9 mouse cellular contexts compared by ENCODE assay signal in genomic region chr10:83914401-83915132, GRCm38 (mm10).
A peak's percentile ranks its signal among the peaks of the same experiment; 100 is the strongest.
DNase-seq lines count a peak whose midpoint lies in the region; ATAC-seq lines count a peak whose summit lies in the region.
"Had no signal": no experiment of that assay in that cellular context is flagged by ENCODE, and none has a peak within 500 bp of the region (broad histone marks: within the 10 kb centered on the region; RNA-seq: fewer than 3 reads in every experiment).

No protein-coding gene starts in this region.

- 0 out of 2 replicates have a peak overlapping the region, but pooled peaks have one; percentile 26 for H3K9ac ChIP-seq in neural tube, embryonic 13.5 days
- H3K9ac ChIP-seq in intestine, embryonic 15.5 days, result no peak overlapping the region
- H3K9ac ChIP-seq: heart, embryonic 12.5 days had no signal

- peak overlapping the region; percentile 52 for H3K27ac ChIP-seq in neural tube, embryonic 13.5 days (replicated peaks)
- no peak overlapping the region for H3K27ac ChIP-seq in intestine, embryonic 15.5 days

- H3K4me3 ChIP-seq in neural tube, embryonic 13.5 days, result no peak overlapping the region
- H3K4me3 ChIP-seq in intestine, embryonic 15.5 days (replicated peaks), result no peak overlapping the region
- H3K4me3 ChIP-seq: heart, embryonic 12.5 days had no signal

- DNase-seq in embryo, embryonic 10.5 days (ENCODE audit: low spot score), result peak; percentile 84
- peak; percentile 50 for DNase-seq in fat pad, adult 2 months (ENCODE audit: extremely low read depth, low read depth, low spot score)
- peak; percentile 40 for DNase-seq in kidney, postnatal 10 days
- no peak for DNase-seq in spleen, postnatal 4 days (ENCODE audit: low spot score in 2 of 2)
- no peak for DNase-seq in layer of hippocampus, adult 9-11 months
- DNase-seq: cerebellum, postnatal 36 days had no signal

- H3K36me3 ChIP-seq in neural tube, embryonic 13.5 days, result no peaks in the 10 kb centered on the region
- H3K36me3 ChIP-seq in intestine, embryonic 15.5 days, result no peaks in the 10 kb centered on the region
- H3K36me3 ChIP-seq: heart, embryonic 12.5 days had no signal

- 9% methylated on average over 12 of the region's 12 CpGs for WGBS in neural tube, embryonic 13.5 days
- 21% methylated on average over 12 of the region's 12 CpGs for WGBS in intestine, embryonic 15.5 days

- 0 out of 2 replicates have a peak overlapping the region, but pooled peaks have one; percentile 7 for H3K4me2 ChIP-seq in neural tube, embryonic 13.5 days
- no peak overlapping the region for H3K4me2 ChIP-seq in intestine, embryonic 15.5 days (replicated peaks)
- H3K4me2 ChIP-seq: heart, embryonic 12.5 days had no signal

- no peaks in the 10 kb centered on the region for H3K27me3 ChIP-seq in neural tube, embryonic 13.5 days
- no peaks in the 10 kb centered on the region for H3K27me3 ChIP-seq in intestine, embryonic 15.5 days (replicated peaks)
- H3K27me3 ChIP-seq: heart, embryonic 12.5 days had no signal

- H3K4me1 ChIP-seq in neural tube, embryonic 13.5 days (replicated peaks), result peaks cover 22% of the 10 kb centered on the region
- H3K4me1 ChIP-seq in intestine, embryonic 15.5 days (replicated peaks), result peaks cover 3% of the 10 kb centered on the region; the same call in 1 of the 2 replicates
- H3K4me1 ChIP-seq: heart, embryonic 12.5 days had no signal

- H3K9me3 ChIP-seq in neural tube, embryonic 13.5 days, result no peaks in the 10 kb centered on the region
- H3K9me3 ChIP-seq in intestine, embryonic 15.5 days, result no peaks in the 10 kb centered on the region

- ATAC-seq in neural tube, embryonic 13.5 days (ENCODE audit: low read depth), result peak; percentile 80
- no peak for ATAC-seq in intestine, embryonic 15.5 days

Comparison
In these comparisons a context has a peak if more than half of its experiments do, and no peak if none do; other contexts are left out.
1. DNase-seq: peak in embryo, embryonic 10.5 days (single experiment), fat pad, adult 2 months (single experiment) and kidney, postnatal 10 days (single experiment); none in spleen, postnatal 4 days (0 of 2) and layer of hippocampus, adult 9-11 months (single experiment).